Mouse (Mus musculus) lung, adult 18-20 months (tissue): ENCODE results near the gene Unc119.
A peak's percentile ranks its signal among the peaks of the same experiment; 100 is the strongest.

Experiments
- DNase-seq, 2 experiments: peaks; one replicate each; pipeline ENCODE4 v3.0.0; 2022; ENCODE audit warnings: mixed read lengths in 2 of 2

Unc119 gene

DNA sequence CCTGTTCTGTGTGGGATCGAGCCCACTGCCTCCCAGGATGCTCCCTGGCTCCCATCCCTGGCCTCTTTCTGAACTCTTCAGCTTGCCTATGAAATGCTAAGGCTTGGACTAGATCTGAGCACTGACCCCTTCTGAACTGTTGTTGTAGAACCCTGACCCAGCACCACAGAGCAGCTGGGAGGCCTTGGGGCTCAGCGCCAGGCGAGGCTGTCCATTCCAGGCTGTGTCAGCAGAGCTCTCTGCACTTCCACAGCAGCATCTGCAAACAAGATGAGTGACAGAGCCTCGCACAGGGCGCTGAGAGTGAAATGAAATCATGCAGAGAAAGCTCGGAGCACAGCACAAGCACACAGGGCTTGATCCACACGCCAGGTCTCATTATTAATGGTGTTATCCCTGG lies 29.3 kb downstream of the Unc119 start:
- no peak for DNase-seq

DNA sequence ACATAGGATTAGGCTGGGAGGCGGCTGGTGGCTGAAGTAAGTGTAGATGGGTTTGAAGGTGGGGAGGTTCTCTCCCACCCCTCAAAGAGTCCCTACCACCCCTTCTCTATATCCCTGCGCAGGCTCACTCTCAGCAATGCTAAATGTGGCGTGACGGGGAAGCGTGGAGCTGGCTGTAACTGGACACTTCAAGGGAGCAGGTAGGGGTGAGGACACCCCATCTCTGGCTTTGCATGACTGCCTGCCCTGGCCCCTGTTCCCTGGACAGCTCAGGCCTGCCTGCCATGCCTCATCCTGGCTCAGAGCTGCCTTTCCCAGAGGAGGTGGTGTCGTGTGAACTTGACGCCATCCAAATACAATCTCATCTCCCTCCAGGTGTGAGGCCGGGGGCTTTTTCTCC lies 30.9 kb downstream of the Unc119 start:
- no peak for DNase-seq

GRCm38 (mm10) chr11:78377549-78378159 lies 34.4 kb downstream of the Unc119 start:
- no peak for DNase-seq

DNA sequence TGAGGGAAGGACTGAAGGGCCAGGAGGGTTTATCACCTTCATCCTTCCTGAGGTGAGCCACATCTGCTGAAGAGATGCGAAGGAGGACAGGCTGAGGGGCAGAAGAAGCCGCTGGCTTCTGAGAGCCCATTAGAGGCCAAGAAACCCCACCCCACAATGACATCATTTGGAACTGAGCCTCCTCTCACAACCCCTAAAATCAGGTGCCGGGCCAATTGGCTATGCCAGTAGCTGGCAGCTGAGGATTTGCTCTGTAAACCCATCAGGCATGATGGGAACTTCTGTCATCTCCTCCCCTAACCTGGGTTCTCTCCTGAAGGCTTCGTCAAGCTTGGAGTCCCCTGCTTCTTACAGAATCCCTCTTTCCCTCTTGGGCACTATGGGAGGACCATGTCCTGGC lies 37.1 kb downstream of the Unc119 start:
- no peak for DNase-seq

DNA sequence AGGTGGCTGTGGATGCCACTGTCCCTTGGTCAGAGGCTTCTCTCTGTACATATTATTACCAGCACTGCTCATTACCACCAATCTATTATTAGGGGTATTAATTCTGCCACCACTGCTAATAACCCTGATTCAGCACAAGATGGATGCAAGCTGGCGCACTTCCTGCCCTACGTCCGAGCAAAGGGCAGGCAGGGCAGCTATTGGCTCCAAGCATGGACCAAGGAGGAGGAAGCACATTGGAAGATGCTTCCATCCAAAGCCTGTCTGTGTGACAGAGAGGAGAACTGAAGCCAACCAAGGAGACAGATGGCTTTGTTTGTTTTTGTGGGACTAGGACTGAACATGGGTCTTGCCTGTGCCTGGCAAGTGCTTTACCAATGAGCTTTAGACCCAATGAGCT lies 37.7 kb downstream of the Unc119 start:
- DNase-seq = no peak

DNA sequence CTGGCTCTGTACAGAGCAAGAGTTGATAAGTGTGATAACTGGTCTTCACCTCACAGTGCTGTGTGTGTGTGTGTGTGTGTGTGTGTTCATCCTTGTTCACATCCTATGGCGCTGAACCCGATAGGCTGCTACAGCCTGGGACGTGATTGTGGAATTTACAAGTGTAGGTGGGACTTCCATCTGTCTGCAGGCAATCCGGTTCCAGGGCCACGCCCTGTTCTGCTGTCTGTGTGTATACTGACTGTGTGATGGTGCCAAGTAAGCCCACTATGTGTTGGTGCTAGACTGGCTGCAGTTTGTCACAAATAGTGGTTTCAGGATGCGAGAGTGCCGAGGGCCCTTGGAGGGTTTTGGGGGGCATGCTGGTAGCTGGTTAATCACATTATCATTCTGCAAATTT lies 39.0 kb downstream of the Unc119 start:
- DNase-seq = no peak

GRCm38 (mm10) chr11:78382701-78383100 lies 39.4 kb downstream of the Unc119 start:
- DNase-seq = no peak

DNA sequence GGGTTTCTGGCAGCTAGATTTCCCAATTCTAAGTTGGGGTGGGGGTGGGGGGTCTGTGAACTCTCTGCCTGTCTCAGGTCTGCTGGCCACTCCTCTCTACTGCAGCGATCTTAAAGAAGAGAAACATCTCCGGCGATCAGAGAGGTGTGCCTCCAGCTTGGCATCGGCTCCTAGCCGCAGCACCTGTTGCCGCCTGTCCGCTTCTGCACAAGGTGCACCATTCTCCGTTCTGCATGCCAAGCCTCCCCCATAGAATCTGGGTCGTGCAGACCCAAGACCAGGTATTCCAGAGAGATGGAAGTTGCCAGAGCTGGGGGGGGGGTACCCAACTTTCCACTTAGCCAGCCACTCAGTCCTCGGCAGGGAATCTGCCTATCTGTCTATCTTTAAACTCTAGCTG lies 42.5 kb downstream of the Unc119 start:
- no peak for DNase-seq

- no peak for DNase-seq
Measured at GRCm38 (mm10) chr11:78386508-78387043, 43.3 kb downstream of the Unc119 start, which contains the start of gene Foxn1. Gene Foxn1 (minus strand): TSS chr11:78386558.

DNA sequence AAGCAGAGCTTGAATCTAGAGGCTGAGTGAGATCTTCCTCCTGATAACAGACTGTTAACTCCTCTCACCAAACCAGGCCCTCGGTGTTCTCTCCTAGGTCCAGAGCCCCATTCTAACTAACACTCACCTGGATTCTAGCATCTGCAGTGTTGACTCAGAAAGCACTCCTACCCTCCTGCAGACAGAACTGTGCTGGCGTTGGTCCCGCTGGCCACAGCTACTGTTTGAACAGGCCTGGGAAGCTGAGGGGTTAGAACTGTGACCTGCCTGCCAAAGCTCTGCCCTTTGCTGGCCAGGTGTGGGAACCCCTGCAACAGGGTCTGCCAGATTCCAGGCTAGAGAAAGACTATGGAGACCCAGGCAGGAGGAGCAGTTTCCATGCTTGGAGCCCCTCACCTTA lies 49.4 kb downstream of the Unc119 start:
- DNase-seq = peak; percentile 84 to 90

DNA sequence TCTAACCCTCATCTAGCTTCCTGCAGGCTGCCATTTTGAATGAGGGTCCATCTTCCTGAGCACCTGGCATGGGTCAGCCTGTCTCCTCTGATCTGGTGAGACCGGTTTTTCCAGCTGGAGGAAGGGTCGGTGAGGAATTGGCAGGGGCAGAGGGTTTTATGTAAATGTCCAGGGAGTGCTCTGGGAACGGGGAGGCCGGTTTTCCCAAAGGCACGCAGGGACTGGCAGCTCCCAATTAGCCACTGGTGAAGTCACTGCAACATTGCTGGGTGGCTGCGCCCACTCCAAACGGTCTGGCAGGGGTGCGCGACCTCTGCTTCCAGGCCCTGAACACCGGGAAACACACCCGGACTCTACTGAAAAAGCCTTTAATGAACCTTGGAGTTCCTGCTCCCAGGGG lies 53.7 kb downstream of the Unc119 start:
- peak; percentile 38 to 58 for DNase-seq

GRCm38 (mm10) chr11:78397397-78397796 lies 54.1 kb downstream of the Unc119 start:
- DNase-seq = peak; percentile 70 to 76

DNA sequence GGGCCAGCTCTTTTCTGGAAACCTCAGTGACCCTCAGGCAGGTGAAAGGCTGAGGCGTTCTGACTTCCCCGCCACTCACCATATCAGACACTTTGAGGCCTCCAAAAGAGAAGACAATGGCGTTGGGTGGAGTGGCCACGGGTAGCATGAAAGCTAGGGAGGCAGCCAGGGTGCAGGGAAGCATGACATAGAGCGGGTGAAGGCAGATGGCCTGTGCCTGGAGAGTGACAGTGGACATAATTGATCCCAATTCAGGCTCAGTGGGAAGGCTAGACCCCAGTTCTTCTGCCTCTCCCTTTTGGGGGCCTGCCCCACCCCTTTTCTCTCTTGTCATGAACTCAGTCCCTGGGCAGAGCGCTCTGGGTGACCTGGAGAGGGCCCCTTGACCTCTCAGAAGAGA lies 54.9 kb downstream of the Unc119 start:
- no peak for DNase-seq
